Mouse (Mus musculus) lung, postnatal 0 days (tissue): ENCODE measurements around the gene Actr6.
"Not testable (repeated sequence)": the region's sequence is repeated elsewhere in the genome, so short reads cannot be mapped to it uniquely, and the experiment has no call there.

ENCODE experiments used
- CTCF ChIP-seq: IDR thresholded peaks from 2 replicates; pipeline ENCODE4 v1.5.1; 2016; ENCODE audit warnings: antibody characterized with exemption, mild to moderate bottlenecking
- EP300 ChIP-seq: IDR thresholded peaks from 2 replicates; pipeline ENCODE4 v1.6.1; 2016; ENCODE audit warnings: antibody characterized with exemption, mild to moderate bottlenecking, control low read depth

GRCm38 (mm10) chr10:89670371-89670770, 61.7 kb downstream of the Actr6 start:
- not testable (repeated sequence) for TF ChIP-seq CTCF, EP300
